Mouse (Mus musculus): ENCODE measurements around the gene Defb19. TPM values are rescaled to one million over a fixed set of nuclear protein-coding genes. Genes with fewer than 3 reads are reported as not detected.

The Defb19 gene
- polyA plus RNA-seq, 1 experiment from 2014 or later, result not detected

DNA sequence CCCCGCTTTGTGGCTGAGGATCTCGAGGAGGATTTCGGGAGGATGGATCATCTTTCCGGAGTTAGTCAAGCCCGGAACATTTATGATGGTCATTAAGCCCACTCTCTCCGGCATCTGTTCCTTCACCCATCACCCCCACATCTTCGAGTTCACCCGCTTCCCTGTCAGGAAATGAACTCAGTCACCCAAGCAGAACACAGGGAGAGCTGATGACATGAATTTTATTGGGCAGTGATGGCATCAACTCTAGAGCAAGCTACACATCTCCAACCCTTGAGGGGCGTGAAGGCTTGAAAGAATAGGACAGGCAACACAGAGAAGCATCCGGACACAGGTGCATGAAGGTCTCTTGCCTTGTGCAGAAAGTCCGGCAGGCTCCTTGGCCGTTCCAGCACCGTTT lies 42.0 kb upstream of the Defb19 start:
- Histone ChIP-seq H3K9ac (ENCODE audit: low read depth, low read length) (no peak overlapping the region), H3K36me3 (ENCODE audit: control insufficient read depth, insufficient read depth, low read length) (no peaks in the 10 kb centered on the region), H3K9me3 (ENCODE audit: control insufficient read depth, low read length) (no peaks in the 10 kb centered on the region), H3K4me1 (ENCODE audit: control insufficient read depth, insufficient read depth, low read length) (no peaks in the 10 kb centered on the region; the same call in 1 of the 2 replicates), H3K4me2 (ENCODE audit: low read depth, low read length) (no peak overlapping the region), H3K27ac (replicated peaks; ENCODE audit: low read depth, low read length) (no peak overlapping the region), H3K4me3 (ENCODE audit: low read depth, low read length) (no peak overlapping the region), H3K27me3 (replicated peaks; ENCODE audit: control insufficient read depth, insufficient read depth, low read length) (peaks cover 19% of the 10 kb centered on the region)
- ATAC-seq (ENCODE audit: low read depth), result no peak
- DNase-seq (ENCODE audit: low spot score), result no peak
- 80% methylated on average over 13 of the region's 13 CpGs for WGBS

DNA sequence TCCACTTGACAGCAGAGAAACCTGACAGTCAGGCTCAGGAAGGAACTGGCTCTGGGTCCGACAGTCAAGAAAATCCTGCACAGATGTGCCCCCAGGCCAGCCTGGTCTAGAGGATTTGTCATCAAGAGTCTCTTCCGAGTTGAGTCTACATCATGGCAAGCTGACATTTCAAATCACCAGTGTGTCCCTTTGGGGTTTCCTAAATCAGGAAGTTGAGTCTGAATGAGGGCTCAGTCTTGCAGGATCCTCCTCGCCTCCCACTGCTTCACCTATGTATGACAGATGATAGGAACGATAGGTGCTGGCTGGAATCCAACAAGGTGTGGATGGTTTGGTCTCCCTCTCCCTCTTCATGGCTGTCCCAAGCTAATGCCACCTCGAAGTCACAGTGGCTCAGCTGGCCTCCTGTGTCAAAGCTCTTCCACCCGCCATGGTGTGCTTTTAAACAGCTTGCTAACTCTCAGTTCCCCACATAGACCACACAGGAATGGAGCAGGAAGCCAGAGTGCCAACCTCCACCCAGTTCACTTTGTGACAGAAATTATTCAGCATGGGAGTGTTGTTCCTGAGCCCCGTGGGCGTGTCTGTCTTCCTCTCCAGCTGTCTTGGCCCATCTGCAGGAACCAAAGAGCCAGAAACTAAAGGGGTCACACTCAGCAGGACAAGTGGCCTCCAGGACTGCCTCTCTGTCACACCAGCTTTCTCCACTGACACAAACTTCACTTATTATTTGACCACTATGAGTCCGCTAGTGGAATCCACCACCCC lies 40.4 kb upstream of the Defb19 start:
- Histone ChIP-seq H3K27ac (replicated peaks; ENCODE audit: low read depth, low read length) (no peak overlapping the region), H3K4me3 (ENCODE audit: low read depth, low read length) (no peak overlapping the region), H3K4me2 (ENCODE audit: low read depth, low read length) (no peak overlapping the region), H3K36me3 (ENCODE audit: control insufficient read depth, insufficient read depth, low read length) (no peaks in the 10 kb centered on the region), H3K9ac (ENCODE audit: low read depth, low read length) (no peak overlapping the region), H3K9me3 (ENCODE audit: control insufficient read depth, low read length) (no peaks in the 10 kb centered on the region), H3K4me1 (ENCODE audit: control insufficient read depth, insufficient read depth, low read length) (no peaks in the 10 kb centered on the region), H3K27me3 (replicated peaks; ENCODE audit: control insufficient read depth, insufficient read depth, low read length) (peaks cover 4% of the 10 kb centered on the region; the same call in 1 of the 2 replicates)
- ATAC-seq (ENCODE audit: low read depth), result no peak
- DNase-seq (ENCODE audit: low spot score), result no peak
- WGBS, result 66% methylated on average over 9 of the region's 9 CpGs

DNA sequence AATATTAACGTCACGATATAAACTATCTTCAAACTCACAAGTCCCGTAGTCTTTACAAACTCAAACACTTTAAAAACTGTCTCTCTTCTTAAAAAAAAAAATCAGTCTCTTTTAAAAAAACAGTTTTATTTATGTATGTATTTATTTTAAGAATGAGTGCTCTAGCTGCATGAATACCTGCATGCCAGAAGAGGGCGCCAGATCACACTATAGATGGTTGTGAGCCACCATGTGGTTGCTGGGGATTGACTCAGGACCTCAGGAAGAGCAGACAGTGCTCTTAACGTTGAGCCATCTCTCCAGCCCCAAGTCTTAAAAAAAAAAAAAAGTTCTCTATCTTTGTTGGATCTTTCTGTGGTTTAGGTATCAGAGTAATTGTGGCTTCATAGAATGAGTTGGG lies 37.3 kb upstream of the Defb19 start:
- WGBS, result 61% methylated on average over 5 of the region's 5 CpGs
- no peaks in the 10 kb centered on the region for H3K27me3 ChIP-seq (replicated peaks; ENCODE audit: control insufficient read depth, insufficient read depth, low read length)

DNA sequence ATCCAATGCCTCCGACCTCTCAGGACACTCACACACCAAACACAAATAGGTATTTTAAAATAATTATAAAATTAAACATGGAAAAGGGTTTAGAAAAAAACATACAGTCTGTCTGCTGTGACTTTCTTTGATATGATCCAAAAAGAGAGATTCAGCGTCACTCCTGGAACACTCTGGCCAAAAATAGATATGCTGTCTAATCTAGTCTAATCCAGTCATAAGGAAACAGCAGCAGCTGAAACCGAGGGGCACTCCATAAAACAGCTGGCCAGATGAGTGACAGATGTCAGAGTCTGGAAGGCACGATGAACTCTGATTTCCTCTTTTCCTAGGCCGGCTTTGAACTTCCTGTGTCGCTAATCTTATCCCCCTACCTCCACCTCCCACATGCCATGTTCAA lies 36.4 kb upstream of the Defb19 start:
- no peak for DNase-seq (ENCODE audit: low spot score)
- WGBS, result 61% methylated on average over 6 of the region's 6 CpGs
- Histone ChIP-seq H3K27me3 (replicated peaks; ENCODE audit: control insufficient read depth, insufficient read depth, low read length) (no peaks in the 10 kb centered on the region), H3K4me1 (ENCODE audit: control insufficient read depth, insufficient read depth, low read length) (no peaks in the 10 kb centered on the region), H3K36me3 (ENCODE audit: control insufficient read depth, insufficient read depth, low read length) (no peaks in the 10 kb centered on the region), H3K9me3 (ENCODE audit: control insufficient read depth, low read length) (no peaks in the 10 kb centered on the region), H3K4me3 (ENCODE audit: low read depth, low read length) (no peak overlapping the region), H3K27ac (replicated peaks; ENCODE audit: low read depth, low read length) (no peak overlapping the region), H3K9ac (ENCODE audit: low read depth, low read length) (no peak overlapping the region), H3K4me2 (ENCODE audit: low read depth, low read length) (no peak overlapping the region)
- ATAC-seq (ENCODE audit: low read depth), result no peak

More for the DNA sequence above, 37.3 kb upstream of the Defb19 start:
- Histone ChIP-seq H3K36me3 (ENCODE audit: control insufficient read depth, insufficient read depth, low read length) (no peaks in the 10 kb centered on the region), H3K27ac (replicated peaks; ENCODE audit: low read depth, low read length) (no peak overlapping the region), H3K4me1 (ENCODE audit: control insufficient read depth, insufficient read depth, low read length) (no peaks in the 10 kb centered on the region), H3K4me3 (ENCODE audit: low read depth, low read length) (no peak overlapping the region), H3K4me2 (ENCODE audit: low read depth, low read length) (no peak overlapping the region), H3K9ac (ENCODE audit: low read depth, low read length) (no peak overlapping the region), H3K9me3 (ENCODE audit: control insufficient read depth, low read length) (no peaks in the 10 kb centered on the region)
- no peak for ATAC-seq (ENCODE audit: low read depth)
- DNase-seq (ENCODE audit: low spot score), result no peak

DNA sequence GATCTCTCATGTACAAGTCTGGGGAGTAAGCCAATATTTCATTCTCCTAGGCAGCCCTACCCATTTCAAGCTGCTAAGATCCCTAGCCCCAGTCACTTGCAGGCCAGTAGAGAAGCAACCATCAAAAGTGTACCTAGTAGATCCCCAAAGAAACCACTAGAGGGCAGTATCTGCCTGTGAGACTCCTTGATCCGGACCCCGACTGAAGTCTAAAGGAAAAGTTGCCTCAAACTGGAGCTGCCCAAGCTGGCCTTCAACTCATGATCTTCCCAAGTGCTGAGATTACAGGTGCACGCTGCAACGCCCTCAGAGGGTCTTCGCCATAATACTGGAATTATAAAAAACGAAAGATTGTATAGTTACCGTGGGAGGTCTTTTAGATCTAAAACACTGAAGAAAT lies 35.5 kb upstream of the Defb19 start:
- Histone ChIP-seq H3K9ac (ENCODE audit: low read depth, low read length) (no peak overlapping the region), H3K4me1 (ENCODE audit: control insufficient read depth, insufficient read depth, low read length) (no peaks in the 10 kb centered on the region), H3K4me3 (ENCODE audit: low read depth, low read length) (no peak overlapping the region), H3K27ac (replicated peaks; ENCODE audit: low read depth, low read length) (no peak overlapping the region), H3K36me3 (ENCODE audit: control insufficient read depth, insufficient read depth, low read length) (no peaks in the 10 kb centered on the region), H3K27me3 (replicated peaks; ENCODE audit: control insufficient read depth, insufficient read depth, low read length) (no peaks in the 10 kb centered on the region), H3K4me2 (ENCODE audit: low read depth, low read length) (no peak overlapping the region), H3K9me3 (ENCODE audit: control insufficient read depth, low read length) (no peaks in the 10 kb centered on the region)
- ATAC-seq (ENCODE audit: low read depth) (peak; percentile 74), DNase-seq (ENCODE audit: low spot score) (peak; percentile 81)
- WGBS, result 10% methylated on average over 7 of the region's 7 CpGs

DNA sequence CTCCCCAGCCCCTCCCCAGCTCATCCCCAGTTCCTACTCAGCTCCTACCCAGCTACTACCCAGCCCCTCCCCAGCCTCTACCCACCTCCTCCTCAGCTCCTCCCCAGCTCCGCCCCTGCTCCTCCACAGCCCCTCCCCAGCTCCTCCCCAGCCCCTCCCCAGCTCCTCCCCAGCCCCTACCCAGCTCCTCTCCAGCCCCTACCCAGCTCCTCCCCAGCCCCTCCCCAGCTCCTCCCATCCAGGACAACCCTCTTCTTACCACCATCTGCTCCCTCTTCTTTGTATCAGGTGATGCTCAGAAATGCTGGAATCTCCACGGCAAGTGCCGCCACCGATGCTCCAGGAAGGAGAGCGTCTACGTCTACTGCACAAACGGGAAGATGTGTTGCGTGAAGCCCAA lies 32.1 kb upstream of the Defb19 start:
- DNase-seq (ENCODE audit: low spot score), result no peak
- 33% methylated on average over 7 of the region's 8 CpGs for WGBS
- H3K4me2 ChIP-seq (ENCODE audit: low read depth, low read length), result no peak overlapping the region

DNA sequence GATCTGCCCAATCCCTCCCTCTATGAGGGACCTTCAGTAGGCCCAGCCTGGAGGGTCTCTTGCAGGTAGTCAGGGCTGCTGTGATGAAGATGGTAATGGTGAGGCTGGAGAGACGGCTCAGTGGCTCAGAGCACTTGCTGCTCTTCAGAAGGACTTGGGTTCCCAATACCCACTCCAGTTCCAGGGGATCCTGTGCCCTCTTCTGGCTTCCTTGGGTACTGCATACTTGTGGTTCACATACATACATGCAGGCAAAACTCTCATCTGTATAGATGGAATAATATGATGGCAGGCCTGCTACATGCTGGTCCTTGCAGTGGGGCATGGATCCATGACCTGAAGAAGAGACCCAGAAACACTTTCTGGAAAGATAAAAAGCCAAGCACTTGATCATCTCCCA lies 28.6 kb upstream of the Defb19 start:
- Histone ChIP-seq H3K4me2 (ENCODE audit: low read depth, low read length) (no peak overlapping the region), H3K36me3 (ENCODE audit: control insufficient read depth, insufficient read depth, low read length) (no peaks in the 10 kb centered on the region), H3K4me1 (ENCODE audit: control insufficient read depth, insufficient read depth, low read length) (no peaks in the 10 kb centered on the region), H3K9ac (ENCODE audit: low read depth, low read length) (no peak overlapping the region), H3K9me3 (ENCODE audit: control insufficient read depth, low read length) (no peaks in the 10 kb centered on the region), H3K27me3 (replicated peaks; ENCODE audit: control insufficient read depth, insufficient read depth, low read length) (no peaks in the 10 kb centered on the region), H3K4me3 (ENCODE audit: low read depth, low read length) (no peak overlapping the region), H3K27ac (replicated peaks; ENCODE audit: low read depth, low read length) (no peak overlapping the region)
- WGBS, result 87% methylated on average over 1 of the region's 1 CpGs
- ATAC-seq (ENCODE audit: low read depth), result no peak
- DNase-seq (ENCODE audit: low spot score), result no peak

More for the DNA sequence above, 32.1 kb upstream of the Defb19 start:
- no peaks in the 10 kb centered on the region for H3K36me3 ChIP-seq (ENCODE audit: control insufficient read depth, insufficient read depth, low read length)
- H3K4me3 ChIP-seq (ENCODE audit: low read depth, low read length), result no peak overlapping the region
- ATAC-seq (ENCODE audit: low read depth), result no peak
- H3K27me3 ChIP-seq (replicated peaks; ENCODE audit: control insufficient read depth, insufficient read depth, low read length), result no peaks in the 10 kb centered on the region
- no peak overlapping the region for H3K9ac ChIP-seq (ENCODE audit: low read depth, low read length)
- H3K9me3 ChIP-seq (ENCODE audit: control insufficient read depth, low read length), result no peaks in the 10 kb centered on the region
- H3K4me1 ChIP-seq (ENCODE audit: control insufficient read depth, insufficient read depth, low read length), result no peaks in the 10 kb centered on the region
- no peak overlapping the region for H3K27ac ChIP-seq (replicated peaks; ENCODE audit: low read depth, low read length)

DNA sequence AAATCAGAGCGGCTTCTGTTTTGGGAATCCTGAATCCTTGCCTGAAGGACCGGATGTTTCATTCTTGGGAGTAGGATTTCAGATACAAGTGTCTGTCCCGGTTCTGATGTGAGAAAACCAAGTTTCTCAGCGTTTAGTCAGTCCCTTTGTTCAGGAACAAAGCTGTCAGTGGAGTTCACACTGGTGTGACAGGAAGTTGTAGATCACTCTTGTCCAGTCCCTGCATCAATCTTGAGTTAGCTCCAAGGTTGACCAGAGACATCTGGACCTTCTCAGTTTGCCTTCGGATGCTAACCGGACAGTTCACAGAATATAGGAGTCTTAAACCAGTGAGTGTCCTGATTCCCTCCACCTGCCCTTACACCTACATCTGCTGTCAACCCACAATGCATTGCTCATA lies 27.6 kb upstream of the Defb19 start:
- no peak for DNase-seq (ENCODE audit: low spot score)
- H3K4me2 ChIP-seq (ENCODE audit: low read depth, low read length), result no peak overlapping the region
- H3K27me3 ChIP-seq (replicated peaks; ENCODE audit: control insufficient read depth, insufficient read depth, low read length), result no peaks in the 10 kb centered on the region
- H3K9ac ChIP-seq (ENCODE audit: low read depth, low read length), result no peak overlapping the region
- H3K4me1 ChIP-seq (ENCODE audit: control insufficient read depth, insufficient read depth, low read length), result no peaks in the 10 kb centered on the region
- H3K9me3 ChIP-seq (ENCODE audit: control insufficient read depth, low read length), result no peaks in the 10 kb centered on the region
- H3K4me3 ChIP-seq (ENCODE audit: low read depth, low read length), result no peak overlapping the region
- H3K27ac ChIP-seq (replicated peaks; ENCODE audit: low read depth, low read length), result no peak overlapping the region
- ATAC-seq (ENCODE audit: low read depth), result no peak
- WGBS, result 50% methylated on average over 6 of the region's 6 CpGs
- H3K36me3 ChIP-seq (ENCODE audit: control insufficient read depth, insufficient read depth, low read length), result no peaks in the 10 kb centered on the region

DNA sequence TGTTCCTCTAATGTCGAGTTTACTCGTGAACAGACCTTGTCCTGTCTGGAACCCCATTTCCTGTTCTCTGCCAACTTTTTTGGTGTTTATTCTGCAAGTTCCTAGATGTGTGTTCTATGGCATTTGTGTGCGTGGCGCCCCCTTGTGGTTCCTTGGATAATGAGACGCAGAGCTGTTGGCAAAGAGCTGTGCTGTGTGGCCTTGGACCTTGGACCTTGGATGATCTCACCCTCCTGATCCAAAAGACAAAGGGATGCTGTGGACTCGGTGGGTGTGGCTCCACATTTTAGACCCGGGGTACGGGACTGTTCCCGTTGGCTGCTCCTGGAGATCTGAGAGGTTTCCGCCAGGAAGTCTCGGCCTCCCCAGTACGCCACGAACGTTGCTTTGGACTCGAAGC lies 23.9 kb upstream of the Defb19 start, which contains the start of gene Defb36:
Gene Defb36 (plus strand): TSS at position 271 of the 400 bp plus-strand sequence.
- DNase-seq (ENCODE audit: low spot score) (no peak), ATAC-seq (ENCODE audit: low read depth) (no peak)
- Histone ChIP-seq H3K27ac (replicated peaks; ENCODE audit: low read depth, low read length) (no peak within 1 kb of the TSS), H3K4me3 (ENCODE audit: low read depth, low read length) (no peak within 1 kb of the TSS), H3K9ac (ENCODE audit: low read depth, low read length) (no peak within 1 kb of the TSS), H3K9me3 (ENCODE audit: control insufficient read depth, low read length) (no peaks in the 10 kb centered on the region), H3K4me1 (ENCODE audit: control insufficient read depth, insufficient read depth, low read length) (no peaks in the 10 kb centered on the region), H3K4me2 (ENCODE audit: low read depth, low read length) (no peak within 1 kb of the TSS), H3K36me3 (ENCODE audit: control insufficient read depth, insufficient read depth, low read length) (no peaks in the 10 kb centered on the region), H3K27me3 (replicated peaks; ENCODE audit: control insufficient read depth, insufficient read depth, low read length) (no peaks in the 10 kb centered on the region)
- 80% methylated on average over 15 of the region's 15 CpGs for WGBS

All from embryonic facial prominence, embryonic 14.5 days (tissue).